12 mouse cellular contexts compared by ENCODE assay signal in the genomic region with DNA sequence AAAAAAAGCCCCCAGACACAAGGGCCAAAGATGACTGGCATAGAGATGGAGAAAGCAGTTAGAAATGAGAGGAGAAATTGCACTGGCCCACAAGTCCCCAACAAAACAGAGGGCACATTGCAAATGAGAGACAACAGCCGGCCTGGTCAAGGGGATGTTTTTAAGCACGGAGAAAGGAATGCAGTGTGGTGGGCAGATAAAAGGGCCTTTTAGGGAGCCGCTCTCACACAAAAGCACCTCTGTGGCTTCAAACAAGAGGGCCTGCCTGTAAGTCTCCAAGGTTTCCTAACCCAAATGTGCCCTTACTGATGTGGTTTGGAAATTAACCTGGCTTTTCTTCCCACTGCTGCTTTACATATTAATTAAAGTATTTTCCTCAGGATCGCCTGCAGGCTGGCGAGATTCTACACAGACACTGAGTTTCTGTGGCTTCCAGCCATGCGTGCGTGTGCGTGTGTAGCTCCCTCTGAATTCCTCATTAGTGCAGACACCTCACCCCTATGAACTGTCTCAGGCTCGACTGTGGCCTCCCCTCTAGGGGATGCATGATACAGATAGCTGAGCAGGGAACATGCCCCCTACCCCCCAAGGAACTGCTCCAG. TPM values are rescaled to one million over a fixed set of nuclear protein-coding genes. Genes with fewer than 3 reads are reported as not detected.
DNase-seq lines count a peak whose midpoint lies in the region; ATAC-seq and TF ChIP-seq lines count a peak whose summit lies in the region.
"Had no signal": no experiment of that assay in that cellular context is flagged by ENCODE, and none has a peak within 500 bp of the region (broad histone marks: within the 10 kb centered on the region; RNA-seq: fewer than 3 reads in every experiment).

No protein-coding gene starts in this region.

- peaks cover 10% of the 10 kb centered on the region; the same call in 1 of the 2 replicates for H3K27me3 ChIP-seq in liver, embryonic 12.5 days (replicated peaks)
- H3K27me3 ChIP-seq in liver, postnatal 0 days (ENCODE audit: insufficient read depth, low read length): no peaks in the 10 kb centered on the region
- no peaks in the 10 kb centered on the region for H3K27me3 ChIP-seq in forebrain, embryonic 11.5 days (ENCODE audit: control insufficient read depth, insufficient read depth, low read length)
- no peaks in the 10 kb centered on the region for H3K27me3 ChIP-seq in hindbrain, postnatal 0 days (ENCODE audit: insufficient read depth, low read length)
- H3K27me3 ChIP-seq in midbrain, embryonic 16.5 days (ENCODE audit: control insufficient read depth, insufficient read depth, low read depth, low read length): no peaks in the 10 kb centered on the region

- ATAC-seq in liver, embryonic 12.5 days: no peak
- ATAC-seq in liver, postnatal 0 days: no peak
- peak; percentile 49 for ATAC-seq in forebrain, embryonic 11.5 days (replicated peaks; ENCODE audit: low FRiP score)
- ATAC-seq in hindbrain, postnatal 0 days: no peak
- peak; percentile 43; the same call in 1 of the 2 replicates for ATAC-seq in midbrain, embryonic 16.5 days

- no peaks in the 10 kb centered on the region for H3K9me3 ChIP-seq in liver, embryonic 12.5 days (replicated peaks)
- no peaks in the 10 kb centered on the region for H3K9me3 ChIP-seq in liver, postnatal 0 days (ENCODE audit: low read length)
- no peaks in the 10 kb centered on the region for H3K9me3 ChIP-seq in forebrain, embryonic 11.5 days (ENCODE audit: control insufficient read depth, low read length)
- no peaks in the 10 kb centered on the region for H3K9me3 ChIP-seq in hindbrain, postnatal 0 days (ENCODE audit: low read length)
- no peaks in the 10 kb centered on the region for H3K9me3 ChIP-seq in midbrain, embryonic 16.5 days (replicated peaks; ENCODE audit: control insufficient read depth, low read length, poor library complexity, severe bottlenecking)

- H3K4me1 ChIP-seq in liver, embryonic 12.5 days: peaks cover 85% of the 10 kb centered on the region
- H3K4me1 ChIP-seq in liver, postnatal 0 days (ENCODE audit: insufficient read depth): peaks cover 23% of the 10 kb centered on the region
- peaks cover 24% of the 10 kb centered on the region for H3K4me1 ChIP-seq in forebrain, embryonic 11.5 days (replicated peaks; ENCODE audit: control insufficient read depth, insufficient read depth, low read length)
- H3K4me1 ChIP-seq in hindbrain, postnatal 0 days (ENCODE audit: insufficient read depth, low read length): peaks cover 25% of the 10 kb centered on the region
- peaks cover 11% of the 10 kb centered on the region for H3K4me1 ChIP-seq in midbrain, embryonic 16.5 days (ENCODE audit: control insufficient read depth, insufficient read depth, low read length)

- no peak for TF ChIP-seq EP300 in liver, postnatal 0 days (IDR thresholded peaks at IDR 0.05; ENCODE audit: low read depth)

- no peak for DNase-seq in liver, postnatal 0 days
- no peak for DNase-seq in forebrain, embryonic 11.5 days (ENCODE audit: low spot score)
- DNase-seq in hindbrain, postnatal 0 days (ENCODE audit: low spot score): peak; percentile 45
- no peak for DNase-seq in layer of hippocampus, postnatal 14 days (ENCODE audit: low spot score in 2 of 2)
- DNase-seq in adrenal gland, postnatal 36 days: no peak
- DNase-seq: adrenal gland, adult 8-10 months; cerebellum, adult 9-11 months; heart, postnatal 10 days; lung, postnatal 4 days; thymus, postnatal 4 days had no signal

- no peaks in the 10 kb centered on the region for H3K36me3 ChIP-seq in liver, embryonic 12.5 days
- H3K36me3 ChIP-seq in liver, postnatal 0 days (replicated peaks; ENCODE audit: insufficient read depth, low read length): no peaks in the 10 kb centered on the region
- H3K36me3 ChIP-seq in forebrain, embryonic 11.5 days (ENCODE audit: control insufficient read depth, insufficient read depth, low read length): no peaks in the 10 kb centered on the region
- no peaks in the 10 kb centered on the region for H3K36me3 ChIP-seq in hindbrain, postnatal 0 days (ENCODE audit: insufficient read depth, low read length)
- no peaks in the 10 kb centered on the region for H3K36me3 ChIP-seq in midbrain, embryonic 16.5 days (ENCODE audit: control insufficient read depth, insufficient read depth, low read length)

- 0 out of 2 replicates have a peak overlapping the region, but pooled peaks have one; percentile 32 for H3K27ac ChIP-seq in liver, embryonic 12.5 days
- no peak overlapping the region for H3K27ac ChIP-seq in liver, postnatal 0 days (ENCODE audit: low read depth)
- peak overlapping the region; percentile 55 for H3K27ac ChIP-seq in forebrain, embryonic 11.5 days (ENCODE audit: low read depth, low read length)
- H3K27ac ChIP-seq in hindbrain, postnatal 0 days: 0 out of 2 replicates have a peak overlapping the region, but pooled peaks have one; percentile 20
- H3K27ac ChIP-seq in midbrain, embryonic 16.5 days (ENCODE audit: low read length): no peak overlapping the region

- H3K4me2 ChIP-seq in liver, embryonic 12.5 days: no peak overlapping the region
- no peak overlapping the region for H3K4me2 ChIP-seq in liver, postnatal 0 days (ENCODE audit: low read depth, low read length)
- peak overlapping the region; percentile 15; the same call in 1 of the 2 replicates for H3K4me2 ChIP-seq in forebrain, embryonic 11.5 days (ENCODE audit: low read depth, low read length, severe bottlenecking)
- no peak overlapping the region for H3K4me2 ChIP-seq in hindbrain, postnatal 0 days (ENCODE audit: low read depth, low read length)
- no peak overlapping the region for H3K4me2 ChIP-seq in midbrain, embryonic 16.5 days (ENCODE audit: low read length)

- H3K9ac ChIP-seq in liver, embryonic 12.5 days: no peak overlapping the region
- no peak overlapping the region for H3K9ac ChIP-seq in liver, postnatal 0 days (replicated peaks)
- H3K9ac ChIP-seq in forebrain, embryonic 11.5 days (ENCODE audit: low read length): peak overlapping the region; percentile 27
- no peak overlapping the region for H3K9ac ChIP-seq in hindbrain, postnatal 0 days (replicated peaks; ENCODE audit: low read length)
- no peak overlapping the region for H3K9ac ChIP-seq in midbrain, embryonic 16.5 days (ENCODE audit: low read depth, low read length)

- TF ChIP-seq CTCF in liver, postnatal 0 days (IDR thresholded peaks at IDR 0.05; ENCODE audit: low read depth): no peak
- TF ChIP-seq CTCF in hindbrain, postnatal 0 days (IDR thresholded peaks at IDR 0.05; ENCODE audit: low read depth): 0 out of 2 replicates have a peak, but pooled peaks have one; percentile 3

- H3K4me3 ChIP-seq in liver, embryonic 12.5 days: no peak overlapping the region
- H3K4me3 ChIP-seq in liver, postnatal 0 days (ENCODE audit: low read depth, low read length): no peak overlapping the region
- no peak overlapping the region for H3K4me3 ChIP-seq in forebrain, embryonic 11.5 days (ENCODE audit: low read depth, low read length)
- no peak overlapping the region for H3K4me3 ChIP-seq in hindbrain, postnatal 0 days (ENCODE audit: low read length)
- no peak overlapping the region for H3K4me3 ChIP-seq in midbrain, embryonic 16.5 days (ENCODE audit: low read depth, low read length)

- 56% methylated on average over 9 of the region's 9 CpGs for WGBS in liver, embryonic 12.5 days (ENCODE audit: insufficient replicate concordance)
- WGBS in liver, postnatal 0 days (ENCODE audit: insufficient replicate concordance): 61% methylated on average over 9 of the region's 9 CpGs
- WGBS in forebrain, embryonic 11.5 days: 3% methylated on average over 9 of the region's 9 CpGs
- WGBS in hindbrain, postnatal 0 days: 20% methylated on average over 9 of the region's 9 CpGs
- whole genome bisulfite sequencing in midbrain, embryonic 16.5 days: 8% methylated on average over 9 of the region's 9 CpGs

RNA-seq across cellular contexts. Expression of gene Irs2, which starts 35.3 kb away (rescaled TPM):
- polyA plus RNA-seq in liver, embryonic 12.5 days (2016; fragmentation: Nextera tagmentation; extraction: Ambion mirVana): 9.6 and 10.4 TPM in 2 replicates
- 4.4 and 5.7 TPM in 2 replicates for polyA plus RNA-seq in liver, postnatal 0 days (2015; fragmentation: Nextera tagmentation; extraction: Ambion mirVana)
- 6.6 and 7.7 TPM in 2 replicates for polyA plus RNA-seq in forebrain, embryonic 11.5 days (2014; fragmentation: Nextera tagmentation; extraction: Ambion mirVana)
- 42.4 and 53.2 TPM in 2 replicates for total RNA-seq in hindbrain, postnatal 0 days (2014; rRNA removed)
- polyA plus RNA-seq in hindbrain, postnatal 0 days (2015; fragmentation: Nextera tagmentation; extraction: Ambion mirVana): 6.3 and 7.3 TPM in 2 replicates
- polyA plus RNA-seq in midbrain, embryonic 16.5 days (2015; fragmentation: Nextera tagmentation; extraction: Ambion mirVana): 3.8 and 5.1 TPM in 2 replicates
- total RNA-seq in layer of hippocampus, postnatal 14 days (2021): 10 to 100 TPM; 59.9 to 65.7 TPM
- 10 to 100 TPM; 47.4 to 60.1 TPM for total RNA-seq in adrenal gland, postnatal 36 days (2021)

Comparison
In these comparisons a context has a peak if more than half of its experiments do, and no peak if none do; other contexts are left out.
1. H3K27ac ChIP-seq: peak in liver, embryonic 12.5 days (single experiment), forebrain, embryonic 11.5 days (single experiment) and hindbrain, postnatal 0 days (single experiment); none in liver, postnatal 0 days (single experiment) and midbrain, embryonic 16.5 days (single experiment).
2. ATAC-seq: peak in forebrain, embryonic 11.5 days (single experiment) and midbrain, embryonic 16.5 days (single experiment); none in liver, embryonic 12.5 days (single experiment), liver, postnatal 0 days (single experiment) and hindbrain, postnatal 0 days (single experiment).